In the genomic region with DNA sequence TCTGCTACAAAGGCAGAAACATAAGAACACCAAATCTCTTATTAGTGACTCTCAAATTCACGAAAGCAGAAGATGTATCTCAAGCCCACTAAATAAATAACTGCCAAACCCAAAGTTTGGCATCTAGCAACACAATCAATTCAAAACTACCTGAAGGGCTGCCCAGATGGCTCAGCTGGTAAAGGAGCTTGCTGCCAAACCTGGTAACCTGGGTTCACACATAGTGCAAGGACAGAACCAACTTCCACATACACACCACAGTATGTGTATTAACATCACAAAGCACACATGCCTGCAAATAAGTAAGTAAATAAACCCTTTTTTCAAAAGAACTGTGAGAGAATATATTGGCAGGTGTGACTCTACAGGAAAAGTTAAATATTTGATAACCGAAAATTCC, we compare ENCODE assay signal across 21 mouse cellular contexts. TPM values are rescaled to one million over a fixed set of nuclear protein-coding genes. Genes with fewer than 3 reads are reported as not detected.
A peak's percentile ranks its signal among the peaks of the same experiment; 100 is the strongest.
DNase-seq lines count a peak whose midpoint lies in the region; ATAC-seq and TF ChIP-seq lines count a peak whose summit lies in the region.
"Had no signal": no experiment of that assay in that cellular context is flagged by ENCODE, and none has a peak within 500 bp of the region (broad histone marks: within the 10 kb centered on the region; RNA-seq: fewer than 3 reads in every experiment).

No protein-coding gene starts in this region.

- no peaks in the 10 kb centered on the region for H3K9me3 ChIP-seq in intestine, embryonic 14.5 days (ENCODE audit: control insufficient read depth, low read length)
- H3K9me3 ChIP-seq in intestine, postnatal 0 days (ENCODE audit: control insufficient read depth) = no peaks in the 10 kb centered on the region
- no peaks in the 10 kb centered on the region for H3K9me3 ChIP-seq in liver, embryonic 13.5 days (replicated peaks)
- H3K9me3 ChIP-seq in liver, postnatal 0 days (ENCODE audit: low read length) = no peaks in the 10 kb centered on the region
- H3K9me3 ChIP-seq in liver, embryonic 16.5 days (replicated peaks; ENCODE audit: control insufficient read depth, low read length) = no peaks in the 10 kb centered on the region
- H3K9me3 ChIP-seq in liver, embryonic 11.5 days (ENCODE audit: control insufficient read depth, low read length) = no peaks in the 10 kb centered on the region
- H3K9me3 ChIP-seq: embryonic facial prominence, embryonic 13.5 days; embryonic facial prominence, embryonic 15.5 days; forebrain, embryonic 10.5 days; forebrain, embryonic 12.5 days had no signal

- DNase-seq in intestine, embryonic 14.5 days (ENCODE audit: low spot score) = peak; percentile 15
- DNase-seq in liver, embryonic 13.5 days = no peak
- no peak for DNase-seq in liver, postnatal 0 days
- no peak for DNase-seq in liver, embryonic 11.5 days (ENCODE audit: low spot score)
- DNase-seq: adrenal gland, adult 2 months; adrenal gland, postnatal 10 days; adrenal gland, postnatal 25 days; cerebellum, adult 11 months; cerebellum, adult 18-20 months; cerebellum, adult 8-10 months; cerebellum, adult 9-11 months; cerebellum, postnatal 36 days; embryo, embryonic 11 days had no signal

- no peak for ATAC-seq in intestine, embryonic 14.5 days (replicated peaks; ENCODE audit: low FRiP score, low TSS enrichment, low read depth)
- ATAC-seq in intestine, postnatal 0 days = no peak
- no peak for ATAC-seq in liver, embryonic 13.5 days (ENCODE audit: low read depth)
- no peak for ATAC-seq in liver, postnatal 0 days
- ATAC-seq in liver, embryonic 16.5 days (ENCODE audit: low read depth) = no peak
- no peak for ATAC-seq in liver, embryonic 11.5 days (replicated peaks; ENCODE audit: low FRiP score)
- ATAC-seq: forebrain, embryonic 14.5 days had no signal

- no peak for TF ChIP-seq CTCF in intestine, postnatal 0 days (IDR thresholded peaks at IDR 0.05; ENCODE audit: low read depth)
- TF ChIP-seq CTCF in liver, postnatal 0 days (IDR thresholded peaks at IDR 0.05; ENCODE audit: low read depth) = no peak

- H3K4me1 ChIP-seq in intestine, embryonic 14.5 days (replicated peaks; ENCODE audit: control insufficient read depth, insufficient read depth, low read length) = peaks cover 7% of the 10 kb centered on the region; the same call in 1 of the 2 replicates
- H3K4me1 ChIP-seq in intestine, postnatal 0 days (replicated peaks; ENCODE audit: control insufficient read depth, insufficient read depth, low read length) = no peaks in the 10 kb centered on the region
- H3K4me1 ChIP-seq in liver, embryonic 13.5 days (replicated peaks) = peaks cover 29% of the 10 kb centered on the region
- peaks cover 14% of the 10 kb centered on the region for H3K4me1 ChIP-seq in liver, postnatal 0 days (ENCODE audit: insufficient read depth)
- H3K4me1 ChIP-seq in liver, embryonic 16.5 days (ENCODE audit: control insufficient read depth, low read depth, low read length) = peaks cover 19% of the 10 kb centered on the region
- 0 out of 2 replicates have a peak, but pooled peaks cover 2% of the 10 kb centered on the region for H3K4me1 ChIP-seq in liver, embryonic 11.5 days (replicated peaks; ENCODE audit: control insufficient read depth, insufficient read depth, low read length)

- no peak for TF ChIP-seq EP300 in liver, postnatal 0 days (IDR thresholded peaks at IDR 0.05; ENCODE audit: low read depth)

- 90% methylated on average over 2 of the region's 2 CpGs for WGBS in intestine, embryonic 14.5 days
- WGBS in intestine, postnatal 0 days = 89% methylated on average over 2 of the region's 2 CpGs
- WGBS in liver, embryonic 13.5 days (ENCODE audit: insufficient replicate concordance) = 82% methylated on average over 2 of the region's 2 CpGs
- WGBS in liver, postnatal 0 days (ENCODE audit: insufficient replicate concordance) = 89% methylated on average over 2 of the region's 2 CpGs
- 75% methylated on average over 2 of the region's 2 CpGs for WGBS in liver, embryonic 16.5 days (ENCODE audit: insufficient replicate concordance)
- 91% methylated on average over 2 of the region's 2 CpGs for WGBS in liver, embryonic 11.5 days

- no peak overlapping the region for H3K27ac ChIP-seq in intestine, embryonic 14.5 days (ENCODE audit: low read depth)
- no peak overlapping the region for H3K27ac ChIP-seq in intestine, postnatal 0 days (ENCODE audit: low read depth, low read length)
- 0 out of 2 replicates have a peak overlapping the region, but pooled peaks have one; percentile 13 for H3K27ac ChIP-seq in liver, embryonic 13.5 days
- no peak overlapping the region for H3K27ac ChIP-seq in liver, postnatal 0 days (ENCODE audit: low read depth)
- H3K27ac ChIP-seq in liver, embryonic 16.5 days (ENCODE audit: low read length) = 0 out of 2 replicates have a peak overlapping the region, but pooled peaks have one; percentile 1
- no peak overlapping the region for H3K27ac ChIP-seq in liver, embryonic 11.5 days (ENCODE audit: low read depth, low read length)
- H3K27ac ChIP-seq: embryonic facial prominence, embryonic 13.5 days; embryonic facial prominence, embryonic 15.5 days; forebrain, embryonic 10.5 days; forebrain, embryonic 12.5 days had no signal

- no peaks in the 10 kb centered on the region for H3K36me3 ChIP-seq in intestine, embryonic 14.5 days (ENCODE audit: control insufficient read depth, insufficient read depth, low read length)
- H3K36me3 ChIP-seq in intestine, postnatal 0 days (ENCODE audit: control insufficient read depth, insufficient read depth) = no peaks in the 10 kb centered on the region
- no peaks in the 10 kb centered on the region for H3K36me3 ChIP-seq in liver, embryonic 13.5 days
- H3K36me3 ChIP-seq in liver, postnatal 0 days (replicated peaks; ENCODE audit: insufficient read depth, low read length) = no peaks in the 10 kb centered on the region
- no peaks in the 10 kb centered on the region for H3K36me3 ChIP-seq in liver, embryonic 16.5 days (ENCODE audit: control insufficient read depth, insufficient read depth)
- no peaks in the 10 kb centered on the region for H3K36me3 ChIP-seq in liver, embryonic 11.5 days (ENCODE audit: control insufficient read depth, insufficient read depth, low read length)
- H3K36me3 ChIP-seq: embryonic facial prominence, embryonic 13.5 days; embryonic facial prominence, embryonic 15.5 days; forebrain, embryonic 10.5 days; forebrain, embryonic 12.5 days had no signal

- no peak overlapping the region for H3K9ac ChIP-seq in intestine, embryonic 14.5 days (ENCODE audit: low read length)
- H3K9ac ChIP-seq in intestine, postnatal 0 days (ENCODE audit: low read depth, low read length) = no peak overlapping the region
- no peak overlapping the region for H3K9ac ChIP-seq in liver, embryonic 13.5 days
- no peak overlapping the region for H3K9ac ChIP-seq in liver, postnatal 0 days (replicated peaks)
- no peak overlapping the region for H3K9ac ChIP-seq in liver, embryonic 16.5 days (ENCODE audit: low read depth, low read length)
- no peak overlapping the region for H3K9ac ChIP-seq in liver, embryonic 11.5 days (ENCODE audit: low read depth, low read length)
- H3K9ac ChIP-seq: embryonic facial prominence, embryonic 13.5 days; embryonic facial prominence, embryonic 15.5 days; forebrain, embryonic 12.5 days had no signal

- H3K27me3 ChIP-seq in intestine, embryonic 14.5 days (replicated peaks; ENCODE audit: control insufficient read depth, insufficient read depth, low read length) = no peaks in the 10 kb centered on the region
- no peaks in the 10 kb centered on the region for H3K27me3 ChIP-seq in intestine, postnatal 0 days (replicated peaks; ENCODE audit: control insufficient read depth, insufficient read depth, low read length)
- H3K27me3 ChIP-seq in liver, embryonic 13.5 days = no peaks in the 10 kb centered on the region
- no peaks in the 10 kb centered on the region for H3K27me3 ChIP-seq in liver, postnatal 0 days (ENCODE audit: insufficient read depth, low read length)
- H3K27me3 ChIP-seq in liver, embryonic 16.5 days (ENCODE audit: control insufficient read depth, insufficient read depth, low read depth, low read length) = no peaks in the 10 kb centered on the region
- H3K27me3 ChIP-seq in liver, embryonic 11.5 days (replicated peaks; ENCODE audit: control insufficient read depth, insufficient read depth, low read length) = no peaks in the 10 kb centered on the region
- H3K27me3 ChIP-seq: embryonic facial prominence, embryonic 13.5 days; embryonic facial prominence, embryonic 15.5 days; forebrain, embryonic 12.5 days had no signal

- H3K4me2 ChIP-seq in intestine, embryonic 14.5 days (ENCODE audit: low read length) = no peak overlapping the region
- H3K4me2 ChIP-seq in intestine, postnatal 0 days (replicated peaks; ENCODE audit: low read depth) = no peak overlapping the region
- no peak overlapping the region for H3K4me2 ChIP-seq in liver, embryonic 13.5 days
- no peak overlapping the region for H3K4me2 ChIP-seq in liver, postnatal 0 days (ENCODE audit: low read depth, low read length)
- H3K4me2 ChIP-seq in liver, embryonic 16.5 days (ENCODE audit: low read depth, low read length) = no peak overlapping the region
- no peak overlapping the region for H3K4me2 ChIP-seq in liver, embryonic 11.5 days
- H3K4me2 ChIP-seq: embryonic facial prominence, embryonic 13.5 days; embryonic facial prominence, embryonic 15.5 days; forebrain, embryonic 12.5 days had no signal

- no peak overlapping the region for H3K4me3 ChIP-seq in intestine, embryonic 14.5 days (ENCODE audit: low read depth, low read length)
- H3K4me3 ChIP-seq in intestine, postnatal 0 days (ENCODE audit: low read depth, low read length) = no peak overlapping the region
- H3K4me3 ChIP-seq in liver, embryonic 13.5 days (replicated peaks) = no peak overlapping the region
- H3K4me3 ChIP-seq in liver, postnatal 0 days (ENCODE audit: low read depth, low read length) = no peak overlapping the region
- no peak overlapping the region for H3K4me3 ChIP-seq in liver, embryonic 16.5 days (ENCODE audit: low read depth, low read length)
- no peak overlapping the region for H3K4me3 ChIP-seq in liver, embryonic 11.5 days (ENCODE audit: low read depth, low read length)
- H3K4me3 ChIP-seq: embryonic facial prominence, embryonic 13.5 days; embryonic facial prominence, embryonic 15.5 days; erythroblast, embryonic 14.5 days; forebrain, embryonic 10.5 days; forebrain, embryonic 12.5 days had no signal

RNA-seq across cellular contexts. Expression of a gene that starts 4.7 kb away (rescaled TPM):
- polyA plus RNA-seq in intestine, embryonic 14.5 days (2014; fragmentation: Nextera tagmentation; extraction: Ambion mirVana) = 126 and 133 TPM in 2 replicates
- 146 and 148 TPM in 2 replicates for polyA plus RNA-seq in intestine, postnatal 0 days (2015; fragmentation: Nextera tagmentation; extraction: Ambion mirVana)
- polyA plus RNA-seq in liver, embryonic 13.5 days (2015; fragmentation: Nextera tagmentation; extraction: Ambion mirVana) = 96.7 and 119 TPM in 2 replicates
- 98.3 and 109 TPM in 2 replicates for polyA plus RNA-seq in liver, postnatal 0 days (2015; fragmentation: Nextera tagmentation; extraction: Ambion mirVana)
- 73.9 and 79.6 TPM in 2 replicates for polyA plus RNA-seq in liver, embryonic 16.5 days (2015; fragmentation: Nextera tagmentation; extraction: Ambion mirVana)
- 108 and 129 TPM in 2 replicates for polyA plus RNA-seq in liver, embryonic 11.5 days (2014; fragmentation: Nextera tagmentation; extraction: Ambion mirVana)

RNA-seq across cellular contexts. Expression of a gene that starts 23.4 kb away (rescaled TPM):
- 378 and 384 TPM in 2 replicates for polyA plus RNA-seq in intestine, embryonic 14.5 days (2014; fragmentation: Nextera tagmentation; extraction: Ambion mirVana)
- polyA plus RNA-seq in intestine, postnatal 0 days (2015; fragmentation: Nextera tagmentation; extraction: Ambion mirVana) = 131 TPM in 2 replicates
- 177 and 260 TPM in 2 replicates for polyA plus RNA-seq in liver, embryonic 13.5 days (2015; fragmentation: Nextera tagmentation; extraction: Ambion mirVana)
- 106 and 132 TPM in 2 replicates for polyA plus RNA-seq in liver, postnatal 0 days (2015; fragmentation: Nextera tagmentation; extraction: Ambion mirVana)
- 98.3 and 103 TPM in 2 replicates for polyA plus RNA-seq in liver, embryonic 16.5 days (2015; fragmentation: Nextera tagmentation; extraction: Ambion mirVana)
- polyA plus RNA-seq in liver, embryonic 11.5 days (2014; fragmentation: Nextera tagmentation; extraction: Ambion mirVana) = 571 and 620 TPM in 2 replicates

Comparison
In these comparisons a context has a peak if more than half of its experiments do, and no peak if none do; other contexts are left out.
1. H3K27ac ChIP-seq: peak in liver, embryonic 13.5 days (single experiment) and liver, embryonic 16.5 days (single experiment); none in intestine, embryonic 14.5 days (single experiment), intestine, postnatal 0 days (single experiment), liver, postnatal 0 days (single experiment) and liver, embryonic 11.5 days (single experiment).